Mouse (Mus musculus): ENCODE data around the gene Pms2. TPM values are rescaled to one million over a fixed set of nuclear protein-coding genes. Genes with fewer than 3 reads are reported as not detected.
A peak's percentile ranks its signal among the peaks of the same experiment; 100 is the strongest.

Pms2 gene
- polyA plus RNA-seq, 1 experiment = not detected

DNA sequence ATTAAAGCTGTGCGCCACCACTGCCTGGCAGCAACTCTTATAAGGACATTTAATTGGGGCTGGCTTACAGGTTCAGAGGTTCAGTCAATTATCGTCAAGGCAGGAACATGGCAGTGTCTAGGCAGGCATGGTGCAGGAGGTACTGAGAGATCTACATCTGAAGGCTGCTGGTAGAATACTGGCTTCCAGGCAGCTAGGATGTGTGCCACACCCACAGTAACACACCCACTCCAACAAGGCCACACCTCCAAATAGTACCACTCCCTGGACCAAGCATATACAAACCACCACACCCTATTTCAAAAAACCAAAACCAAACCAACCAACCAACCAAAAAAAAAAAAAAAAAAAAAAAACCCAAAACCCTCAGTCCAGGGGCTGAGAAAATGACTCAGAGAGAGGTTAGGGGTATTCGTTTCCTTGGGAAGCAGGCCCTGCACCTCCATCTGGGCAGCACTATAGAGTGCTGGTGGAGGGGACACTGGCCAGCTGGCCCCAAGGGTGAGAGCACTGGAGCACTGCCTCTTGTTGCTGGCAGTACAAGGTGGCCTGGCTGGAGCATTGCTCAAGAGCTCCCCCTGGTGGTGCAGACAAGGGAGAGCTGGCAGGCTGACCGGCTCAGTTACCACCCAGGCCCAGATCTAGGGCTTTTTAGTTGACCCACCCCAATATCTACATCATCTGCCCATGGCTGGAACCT lies 65.3 kb downstream of the Pms2 start:
- Histone ChIP-seq H3K4me3 (ENCODE audit: insufficient read depth, low read depth, low read length) (no peak overlapping the region), H3K4me1 (ENCODE audit: control insufficient read depth, insufficient read depth, low read length) (no peaks in the 10 kb centered on the region), H3K27ac (ENCODE audit: insufficient read depth, low read depth, low read length) (no peak overlapping the region)
- 50% methylated on average over 4 of the region's 4 CpGs for WGBS
- TF ChIP-seq POLR2A (IDR thresholded peaks at IDR 0.05; ENCODE audit: insufficient read depth, low read depth, low read length) (no peak), CTCF (IDR thresholded peaks at IDR 0.05; ENCODE audit: insufficient read depth, low read depth, low read length) (peak; percentile 95)

GRCm38 (mm10) chr5:143975631-143975933 lies 65.8 kb downstream of the Pms2 start:
- TF ChIP-seq POLR2A (IDR thresholded peaks at IDR 0.05; ENCODE audit: insufficient read depth, low read depth, low read length) = no peak
- no peak for TF ChIP-seq CTCF (IDR thresholded peaks at IDR 0.05; ENCODE audit: insufficient read depth, low read depth, low read length)
- WGBS = 33% methylated on average over 2 of the region's 2 CpGs
- no peaks in the 10 kb centered on the region for H3K4me1 ChIP-seq (ENCODE audit: control insufficient read depth, insufficient read depth, low read length)

DNA sequence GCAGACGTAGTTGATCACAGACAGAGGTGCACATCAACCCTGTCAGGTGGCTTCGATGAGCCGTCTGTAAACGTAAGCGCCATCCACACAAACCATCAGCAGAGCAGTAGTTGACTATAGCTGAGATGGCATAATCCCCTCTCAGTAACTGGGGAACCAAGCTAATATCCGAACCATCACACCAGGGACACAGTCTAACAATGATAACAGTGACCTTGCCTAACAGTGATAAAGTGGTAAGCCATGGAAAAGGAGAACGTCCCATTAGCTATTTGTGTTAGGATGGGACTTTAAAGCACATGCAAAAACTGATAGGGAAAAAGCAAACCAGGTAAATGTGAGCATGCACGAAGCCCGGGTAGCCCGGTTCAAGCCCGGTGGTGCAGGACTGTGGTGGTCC lies 66.5 kb downstream of the Pms2 start:
- no peak overlapping the region for H3K27ac ChIP-seq (ENCODE audit: insufficient read depth, low read depth, low read length)
- TF ChIP-seq CTCF (IDR thresholded peaks at IDR 0.05; ENCODE audit: insufficient read depth, low read depth, low read length) (no peak), POLR2A (IDR thresholded peaks at IDR 0.05; ENCODE audit: insufficient read depth, low read depth, low read length) (no peak)
- 90% methylated on average over 11 of the region's 11 CpGs for WGBS
- 0 out of 2 replicates have a peak, but pooled peaks cover 3% of the 10 kb centered on the region for H3K4me1 ChIP-seq (ENCODE audit: control insufficient read depth, insufficient read depth, low read length)
- no peak overlapping the region for H3K4me3 ChIP-seq (ENCODE audit: insufficient read depth, low read depth, low read length)

More at GRCm38 (mm10) chr5:143975631-143975933, 65.8 kb downstream of the Pms2 start:
- Histone ChIP-seq H3K27ac (ENCODE audit: insufficient read depth, low read depth, low read length) (no peak overlapping the region), H3K4me3 (ENCODE audit: insufficient read depth, low read depth, low read length) (no peak overlapping the region)

DNA sequence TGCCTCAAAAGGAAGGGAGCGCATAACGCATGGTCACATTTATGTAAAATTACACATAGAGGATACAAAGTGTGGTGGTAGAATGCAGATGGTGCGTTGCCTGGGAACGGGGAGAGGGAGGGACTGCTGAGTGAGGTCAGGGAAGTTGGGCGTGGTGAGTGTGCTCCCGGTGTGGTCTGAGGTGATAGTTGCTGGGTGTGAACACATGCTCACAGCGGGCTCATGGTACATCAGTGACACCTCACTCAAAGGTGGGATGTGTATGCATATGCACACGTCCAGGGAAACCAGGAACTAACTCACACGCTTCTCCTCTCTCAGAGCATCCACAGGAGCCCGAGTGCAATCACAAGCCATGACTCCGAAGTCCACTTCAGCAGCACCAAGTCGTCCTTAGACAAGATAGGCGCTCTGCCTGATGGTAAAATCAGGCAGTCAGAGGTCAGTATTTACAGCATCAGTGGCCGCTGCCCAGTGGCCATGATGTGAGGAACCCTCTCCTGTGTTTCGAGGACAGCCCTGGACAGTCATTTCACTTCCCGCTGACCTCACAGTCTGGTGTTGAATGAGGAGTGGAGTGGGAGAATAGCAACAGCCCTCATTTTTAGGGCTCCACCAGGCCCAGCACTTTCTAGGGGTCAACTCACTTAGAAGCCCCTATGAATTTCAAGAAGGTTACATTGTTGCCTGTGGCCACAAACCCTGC lies 67.1 kb downstream of the Pms2 start:
- Histone ChIP-seq H3K4me1 (ENCODE audit: control insufficient read depth, insufficient read depth, low read length) (0 out of 2 replicates have a peak, but pooled peaks cover 3% of the 10 kb centered on the region), H3K4me3 (ENCODE audit: insufficient read depth, low read depth, low read length) (no peak overlapping the region), H3K27ac (ENCODE audit: insufficient read depth, low read depth, low read length) (no peak overlapping the region)
- 85% methylated on average over 16 of the region's 16 CpGs for WGBS
- TF ChIP-seq POLR2A (IDR thresholded peaks at IDR 0.05; ENCODE audit: insufficient read depth, low read depth, low read length) = no peak
- no peak for TF ChIP-seq CTCF (IDR thresholded peaks at IDR 0.05; ENCODE audit: insufficient read depth, low read depth, low read length)

- Histone ChIP-seq H3K4me3 (ENCODE audit: insufficient read depth, low read depth, low read length) (no peak overlapping the region), H3K27ac (ENCODE audit: insufficient read depth, low read depth, low read length) (no peak overlapping the region), H3K4me1 (ENCODE audit: control insufficient read depth, insufficient read depth, low read length) (0 out of 2 replicates have a peak, but pooled peaks cover 3% of the 10 kb centered on the region)
- 22% methylated on average over 9 of the region's 9 CpGs for WGBS
- no peak for TF ChIP-seq CTCF (IDR thresholded peaks at IDR 0.05; ENCODE audit: insufficient read depth, low read depth, low read length)
- TF ChIP-seq POLR2A (IDR thresholded peaks at IDR 0.05; ENCODE audit: insufficient read depth, low read depth, low read length) = no peak
Measured at GRCm38 (mm10) chr5:143980858-143981257, 71.1 kb downstream of the Pms2 start.

DNA sequence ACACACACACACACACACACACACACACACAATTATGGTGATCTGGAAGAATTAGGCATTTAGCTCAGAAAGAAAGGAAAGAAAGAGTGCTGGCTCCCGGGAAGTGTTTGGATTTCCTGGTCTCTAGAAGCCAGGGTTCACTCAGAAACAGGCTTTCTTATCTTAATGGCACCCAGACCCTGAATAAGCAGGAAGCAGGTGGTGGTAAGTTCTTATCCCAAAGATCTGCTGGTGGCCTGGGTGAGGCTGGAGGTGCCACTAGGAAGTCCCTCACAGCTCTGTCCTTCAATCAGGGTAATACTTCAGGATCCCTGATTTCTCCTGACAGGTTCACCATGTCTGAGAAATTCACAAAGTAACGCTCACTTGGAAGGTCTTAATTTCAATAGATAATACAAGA lies 72.6 kb downstream of the Pms2 start:
- Histone ChIP-seq H3K27ac (ENCODE audit: insufficient read depth, low read depth, low read length) (no peak overlapping the region), H3K4me3 (ENCODE audit: insufficient read depth, low read depth, low read length) (no peak overlapping the region), H3K4me1 (ENCODE audit: control insufficient read depth, insufficient read depth, low read length) (0 out of 2 replicates have a peak, but pooled peaks cover 3% of the 10 kb centered on the region)
- TF ChIP-seq CTCF (IDR thresholded peaks at IDR 0.05; ENCODE audit: insufficient read depth, low read depth, low read length) = no peak
- no peak for TF ChIP-seq POLR2A (IDR thresholded peaks at IDR 0.05; ENCODE audit: insufficient read depth, low read depth, low read length)
- 63% methylated on average over 2 of the region's 2 CpGs for WGBS

Other genes with a start within 250 kb of the Pms2 start
- not detected in 2 replicates for gene Usp42, start 177.7 kb upstream of the Pms2 start, polyA plus RNA-seq (2012; ENCODE audit: insufficient read depth, insufficient read length, low replicate concordance, missing spikeins)
- gene Eif2ak1, start 92.2 kb upstream of the Pms2 start, polyA plus RNA-seq (2012; ENCODE audit: insufficient read depth, insufficient read length, low replicate concordance, missing spikeins) = not detected in 2 replicates
- not detected in 2 replicates for gene Ankrd61, start 12.3 kb upstream of the Pms2 start, polyA plus RNA-seq (2012; ENCODE audit: insufficient read depth, insufficient read length, low replicate concordance, missing spikeins)
- not detected in 2 replicates for gene Aimp2, start 117 bp upstream of the Pms2 start, polyA plus RNA-seq (2012; ENCODE audit: insufficient read depth, insufficient read length, low replicate concordance, missing spikeins)
- gene Gm42421, start 18.2 kb downstream of the Pms2 start, polyA plus RNA-seq (2012; ENCODE audit: insufficient read depth, insufficient read length, low replicate concordance, missing spikeins) = not detected in 2 replicates
- gene Rsph10b, start 23.1 kb downstream of the Pms2 start, polyA plus RNA-seq (2012; ENCODE audit: insufficient read depth, insufficient read length, low replicate concordance, missing spikeins) = not detected in 2 replicates
- 341 TPM in 1 of 2 replicates, not detected in the other for gene Ccz1, start 104.9 kb downstream of the Pms2 start, polyA plus RNA-seq (2012; ENCODE audit: insufficient read depth, insufficient read length, low replicate concordance, missing spikeins)
- not detected in 2 replicates for gene Ocm, start 116.7 kb downstream of the Pms2 start, polyA plus RNA-seq (2012; ENCODE audit: insufficient read depth, insufficient read length, low replicate concordance, missing spikeins)
- not detected in 2 replicates for gene Lmtk2, start 190.5 kb downstream of the Pms2 start, polyA plus RNA-seq (2012; ENCODE audit: insufficient read depth, insufficient read length, low replicate concordance, missing spikeins)

Measured in olfactory bulb, adult 2 months (tissue).